Mouse (Mus musculus) spleen, postnatal 0 days (tissue): ENCODE measurements around the gene Vps26c. TPM values are rescaled to one million over a fixed set of nuclear protein-coding genes. Genes with fewer than 3 reads are reported as not detected.

Source experiments
- polyA plus RNA-seq: library from polyadenylated mRNA; unstranded; fragments of >200 nt; fragmentation: Nextera tagmentation; extraction: Ambion mirVana; gene quantifications from 2 replicates; pipeline ENCODE4 v1.2.1, GENCODE M21; 2015

Gene Vps26c
- 17.9 and 27.9 TPM in 2 replicates for polyA plus RNA-seq

GRCm38 (mm10) chr16:94526344-94527151 is at the start of gene Vps26c:
Gene Vps26c (minus strand): TSS chr16:94526830.

GRCm38 (mm10) chr16:94569229-94570176 is 42.9 kb upstream of the Vps26c start, which contains the start of gene Dyrk1a:
Gene Dyrk1a (plus strand): TSS chr16:94570010.

Other genes with a start within 250 kb of the Vps26c start
- gene Hlcs, start 213.3 kb downstream of the Vps26c start, polyA plus RNA-seq, result 4.2 and 4.3 TPM in 2 replicates
- gene Ripply3, start 198.4 kb downstream of the Vps26c start, polyA plus RNA-seq, result 2.0 TPM in 2 replicates
- gene Ttc3, start 156.2 kb downstream of the Vps26c start, polyA plus RNA-seq, result 32.7 and 39.7 TPM in 2 replicates
- gene Pigp, start 155.0 kb downstream of the Vps26c start, polyA plus RNA-seq, result 68.0 and 72.0 TPM in 2 replicates
- 9.1 and 9.2 TPM in 2 replicates for gene Dyrk1a, start 43.2 kb upstream of the Vps26c start, polyA plus RNA-seq